Mouse (Mus musculus) small intestine, adult 2 months (tissue): Measurements from ENCODE around the gene Ambra1.

Experiments used
- CTCF ChIP-seq: fragments of 200-500 bp; IDR thresholded peaks from 2 replicates; pipeline ENCODE4 v1.5.1; 2012; ENCODE audit warnings: low read depth, mild to moderate bottlenecking, control low read depth, inconsistent platforms, low read length, moderate library complexity, mixed read lengths; ENCODE audit not compliant: insufficient replicate concordance, insufficient read length; ENCODE audit errors: extremely low read depth
- POLR2A ChIP-seq: fragments of 200-500 bp; IDR thresholded peaks from 2 replicates; pipeline ENCODE4 v1.6.1; 2012; ENCODE audit warnings: low read depth, mild to moderate bottlenecking, control low read depth, inconsistent platforms, low read length, moderate library complexity

- TF ChIP-seq CTCF (no peak), POLR2A (no peak)
Observed at GRCm38 (mm10) chr2:91872658-91873057, 142.7 kb downstream of the Ambra1 start.
